Mouse (Mus musculus): Measurements from ENCODE around the gene Lrrc46. TPM values are rescaled to one million over a fixed set of nuclear protein-coding genes. Genes with fewer than 3 reads are reported as not detected.
A peak's percentile ranks its signal among the peaks of the same experiment; 100 is the strongest.

The Lrrc46 gene
- polyA plus RNA-seq, 1 experiment from 2014 or later: 1.6 TPM

- Histone ChIP-seq H3K36me3 (ENCODE audit: control insufficient read depth, insufficient read depth, low read length) (peaks cover 46% of the 10 kb centered on the region), H3K4me2 (replicated peaks; ENCODE audit: low read depth, low read length) (0 out of 2 replicates have a peak overlapping the region, but pooled peaks have one; percentile 15), H3K27me3 (ENCODE audit: control insufficient read depth, insufficient read depth, low read length) (no peaks in the 10 kb centered on the region), H3K9me3 (ENCODE audit: control insufficient read depth, low read length) (no peaks in the 10 kb centered on the region), H3K4me1 (ENCODE audit: control insufficient read depth, insufficient read depth, low read length) (peaks cover 13% of the 10 kb centered on the region), H3K4me3 (ENCODE audit: low read length) (no peak overlapping the region), H3K9ac (ENCODE audit: low read depth, low read length) (no peak overlapping the region), H3K27ac (ENCODE audit: low read depth, low read length) (no peak overlapping the region)
- WGBS: 23% methylated on average over 11 of the region's 11 CpGs
- no peak for ATAC-seq (ENCODE audit: low FRiP score, low TSS enrichment)
Observed at GRCm38 (mm10) chr11:97052219-97052646, 11.0 kb upstream of the Lrrc46 start.

DNA sequence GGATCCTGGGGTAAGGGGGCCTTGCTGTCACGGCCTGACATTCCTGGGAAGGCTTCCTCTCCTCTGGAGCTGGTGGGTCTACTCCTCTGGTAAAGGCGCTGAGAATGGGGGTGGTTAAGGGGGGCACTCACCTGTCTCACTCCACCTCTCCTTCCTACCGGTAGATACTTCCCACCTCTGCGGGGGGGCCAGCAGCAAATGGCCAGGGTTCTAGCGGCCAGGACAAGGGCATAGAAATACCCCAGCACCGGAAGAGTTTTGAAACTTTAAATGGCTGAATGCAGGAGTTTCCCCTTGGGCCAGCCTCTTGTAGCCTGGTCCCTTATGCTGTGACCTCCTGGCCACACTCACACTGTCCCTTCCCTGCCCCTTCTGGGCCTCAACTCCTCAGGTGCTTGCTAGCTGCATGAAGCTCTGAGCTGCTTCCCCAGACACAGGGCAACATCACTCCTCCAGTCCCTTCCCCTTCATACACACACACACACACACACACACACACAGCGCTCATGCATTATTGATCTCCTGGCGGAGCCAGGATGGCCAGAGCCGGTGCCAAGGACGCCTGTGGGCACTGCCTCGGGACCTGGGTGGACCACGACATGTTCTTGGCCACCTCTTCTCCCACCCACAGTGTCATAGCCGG is 9.9 kb upstream of the Lrrc46 start:
- H3K4me3 ChIP-seq (ENCODE audit: low read length): peak overlapping the region; percentile 79
- no peaks in the 10 kb centered on the region for H3K27me3 ChIP-seq (ENCODE audit: control insufficient read depth, insufficient read depth, low read length)
- H3K36me3 ChIP-seq (ENCODE audit: control insufficient read depth, insufficient read depth, low read length): peaks cover 47% of the 10 kb centered on the region
- H3K9ac ChIP-seq (ENCODE audit: low read depth, low read length): peak overlapping the region; percentile 77
- no peak for ATAC-seq (ENCODE audit: low FRiP score, low TSS enrichment)
- no peaks in the 10 kb centered on the region for H3K9me3 ChIP-seq (ENCODE audit: control insufficient read depth, low read length)
- H3K4me1 ChIP-seq (ENCODE audit: control insufficient read depth, insufficient read depth, low read length): peaks cover 13% of the 10 kb centered on the region
- peak overlapping the region; percentile 85 for H3K4me2 ChIP-seq (replicated peaks; ENCODE audit: low read depth, low read length)
- WGBS: 28% methylated on average over 13 of the region's 13 CpGs
- H3K27ac ChIP-seq (ENCODE audit: low read depth, low read length): no peak overlapping the region

GRCm38 (mm10) chr11:97050216-97050943 is 9.2 kb upstream of the Lrrc46 start, which contains the start of gene Osbpl7:
Gene Osbpl7, plus strand, starts transcription at chr11:97050628.
- peaks cover 43% of the 10 kb centered on the region for H3K36me3 ChIP-seq (ENCODE audit: control insufficient read depth, insufficient read depth, low read length)

DNA sequence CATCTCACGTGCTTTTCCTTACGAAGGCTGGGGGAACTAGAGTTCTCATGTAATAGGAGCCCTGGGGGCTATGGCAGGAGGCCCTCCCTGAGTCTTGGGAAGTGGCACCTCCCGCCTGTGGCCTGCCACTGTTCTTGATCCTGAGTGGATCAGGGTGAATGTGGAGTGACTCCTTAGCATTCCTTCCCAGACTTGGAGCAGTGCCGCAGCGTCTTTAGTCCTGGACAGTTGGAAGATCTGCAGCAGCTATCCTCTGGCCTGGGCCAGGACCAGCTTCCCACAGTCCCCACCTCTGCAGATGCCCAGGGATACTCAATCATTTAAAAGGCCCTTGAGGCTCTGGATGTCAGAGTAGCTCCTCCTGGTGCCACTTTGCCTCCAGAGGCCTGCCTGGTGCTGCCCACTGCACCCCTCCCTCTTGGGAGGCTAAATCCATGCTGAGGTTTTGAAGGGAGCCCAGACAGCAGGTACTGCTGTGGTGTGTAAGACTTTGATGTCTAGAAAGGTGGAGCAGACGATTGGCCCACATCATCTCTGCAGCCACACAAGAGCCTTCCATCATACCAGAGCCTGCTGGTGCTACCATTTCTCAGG is 8.4 kb upstream of the Lrrc46 start:
- H3K9ac ChIP-seq (ENCODE audit: low read depth, low read length): no peak overlapping the region; the same call in 1 of the 2 replicates
- H3K27ac ChIP-seq (ENCODE audit: low read depth, low read length): no peak overlapping the region
- no peaks in the 10 kb centered on the region for H3K9me3 ChIP-seq (ENCODE audit: control insufficient read depth, low read length)
- H3K4me2 ChIP-seq (replicated peaks; ENCODE audit: low read depth, low read length): no peak overlapping the region
- H3K27me3 ChIP-seq (ENCODE audit: control insufficient read depth, insufficient read depth, low read length): no peaks in the 10 kb centered on the region
- H3K4me1 ChIP-seq (ENCODE audit: control insufficient read depth, insufficient read depth, low read length): peaks cover 13% of the 10 kb centered on the region
- no peak for ATAC-seq (ENCODE audit: low FRiP score, low TSS enrichment)
- WGBS: 87% methylated on average over 6 of the region's 6 CpGs
- peaks cover 44% of the 10 kb centered on the region for H3K36me3 ChIP-seq (ENCODE audit: control insufficient read depth, insufficient read depth, low read length)
- no peak overlapping the region for H3K4me3 ChIP-seq (ENCODE audit: low read length)

More at GRCm38 (mm10) chr11:97050216-97050943, 9.2 kb upstream of the Lrrc46 start, which contains the start of gene Osbpl7:
- peak; percentile 78 for ATAC-seq (ENCODE audit: low FRiP score, low TSS enrichment)
- H3K9me3 ChIP-seq (ENCODE audit: control insufficient read depth, low read length): no peaks in the 10 kb centered on the region
- no peaks in the 10 kb centered on the region for H3K27me3 ChIP-seq (ENCODE audit: control insufficient read depth, insufficient read depth, low read length)
- H3K27ac ChIP-seq (ENCODE audit: low read depth, low read length): no peak within 1 kb of the TSS
- peak within 1 kb of the TSS; percentile 77 for H3K9ac ChIP-seq (ENCODE audit: low read depth, low read length)
- peak within 1 kb of the TSS; percentile 85 for H3K4me2 ChIP-seq (replicated peaks; ENCODE audit: low read depth, low read length)
- 5% methylated on average over 18 of the region's 18 CpGs for WGBS
- peak within 1 kb of the TSS; percentile 79 for H3K4me3 ChIP-seq (ENCODE audit: low read length)
- peaks cover 13% of the 10 kb centered on the region for H3K4me1 ChIP-seq (ENCODE audit: control insufficient read depth, insufficient read depth, low read length)

DNA sequence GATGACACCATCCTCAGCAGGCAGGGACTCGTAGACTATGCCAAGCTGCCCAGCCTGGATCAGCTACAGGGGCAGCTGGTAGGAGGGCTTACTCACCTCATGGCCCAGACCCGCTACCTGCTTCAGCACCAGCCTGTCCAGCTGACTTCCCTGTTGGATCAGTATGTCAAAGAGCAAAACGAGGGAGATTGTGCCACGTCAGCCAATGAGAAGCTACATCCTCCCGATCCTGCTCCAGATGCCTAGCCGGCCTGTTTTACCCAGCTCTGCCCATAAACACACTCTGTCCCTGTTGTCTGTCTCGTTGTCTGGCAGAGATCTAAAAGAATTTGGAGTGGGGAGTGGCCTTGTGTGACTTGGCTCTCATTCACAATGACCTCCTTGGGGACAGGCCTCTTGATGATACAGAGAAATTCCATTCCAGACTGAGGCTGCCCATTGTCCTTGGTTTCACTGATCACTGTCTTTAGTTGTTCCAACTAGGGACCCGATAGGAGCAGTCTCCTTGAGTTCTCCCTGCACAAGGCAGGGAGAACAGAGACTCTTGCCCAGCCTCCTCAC is 7.0 kb upstream of the Lrrc46 start:
- peaks cover 13% of the 10 kb centered on the region for H3K4me1 ChIP-seq (ENCODE audit: control insufficient read depth, insufficient read depth, low read length)
- ATAC-seq (ENCODE audit: low FRiP score, low TSS enrichment): no peak
- no peak overlapping the region for H3K27ac ChIP-seq (ENCODE audit: low read depth, low read length)
- no peaks in the 10 kb centered on the region for H3K27me3 ChIP-seq (ENCODE audit: control insufficient read depth, insufficient read depth, low read length)
- no peak overlapping the region for H3K4me2 ChIP-seq (replicated peaks; ENCODE audit: low read depth, low read length)
- H3K9ac ChIP-seq (ENCODE audit: low read depth, low read length): no peak overlapping the region
- no peaks in the 10 kb centered on the region for H3K9me3 ChIP-seq (ENCODE audit: control insufficient read depth, low read length)
- H3K36me3 ChIP-seq (ENCODE audit: control insufficient read depth, insufficient read depth, low read length): peaks cover 37% of the 10 kb centered on the region
- WGBS: 87% methylated on average over 8 of the region's 8 CpGs
- no peak overlapping the region for H3K4me3 ChIP-seq (ENCODE audit: low read length)

DNA sequence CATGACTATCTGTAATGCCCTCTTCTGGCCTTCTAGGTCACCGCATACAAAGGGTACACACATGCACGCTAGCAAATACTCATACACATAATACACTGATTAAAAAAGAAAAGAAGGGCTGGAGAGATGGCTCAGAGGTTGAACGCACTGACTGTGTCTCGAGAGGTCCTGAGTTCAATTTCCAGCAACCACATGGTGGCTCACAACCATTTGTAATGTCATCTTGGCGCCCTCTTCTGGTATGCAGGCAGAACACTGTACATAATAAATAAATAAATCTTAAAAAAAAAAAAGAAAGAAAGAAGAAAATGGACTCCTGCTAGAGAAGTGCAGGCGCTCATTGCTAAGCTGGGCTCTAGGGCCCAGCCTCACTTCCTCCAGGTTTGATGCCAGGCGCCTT is 4.7 kb upstream of the Lrrc46 start:
- H3K27me3 ChIP-seq (ENCODE audit: control insufficient read depth, insufficient read depth, low read length): no peaks in the 10 kb centered on the region
- H3K27ac ChIP-seq (ENCODE audit: low read depth, low read length): no peak overlapping the region
- no peak overlapping the region for H3K4me3 ChIP-seq (ENCODE audit: low read length)
- 84% methylated on average over 7 of the region's 7 CpGs for WGBS
- H3K4me1 ChIP-seq (ENCODE audit: control insufficient read depth, insufficient read depth, low read length): peaks cover 13% of the 10 kb centered on the region
- no peak overlapping the region for H3K4me2 ChIP-seq (replicated peaks; ENCODE audit: low read depth, low read length)
- no peaks in the 10 kb centered on the region for H3K9me3 ChIP-seq (ENCODE audit: control insufficient read depth, low read length)
- H3K36me3 ChIP-seq (ENCODE audit: control insufficient read depth, insufficient read depth, low read length): peaks cover 32% of the 10 kb centered on the region
- no peak overlapping the region for H3K9ac ChIP-seq (ENCODE audit: low read depth, low read length)
- no peak for ATAC-seq (ENCODE audit: low FRiP score, low TSS enrichment)

DNA sequence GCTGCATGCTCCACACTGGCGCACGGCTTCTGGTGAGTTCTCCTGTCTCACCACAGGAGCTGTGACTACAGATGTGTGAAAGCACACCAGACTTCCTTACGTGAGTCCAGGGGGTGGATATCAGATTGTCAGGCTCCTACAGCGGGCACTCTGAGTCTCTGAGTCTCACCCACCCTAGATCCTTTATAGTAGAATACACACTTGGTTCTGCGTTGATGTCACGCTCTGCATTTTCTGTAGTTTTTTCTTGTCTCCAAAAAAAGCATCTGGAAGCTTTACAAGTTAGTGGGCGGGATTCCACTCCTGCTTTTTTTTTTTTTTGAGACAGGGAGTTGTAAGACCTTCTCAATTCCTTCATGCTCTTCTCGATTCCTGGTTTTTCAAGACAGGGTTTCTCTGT is 3.7 kb upstream of the Lrrc46 start:
- Histone ChIP-seq H3K36me3 (ENCODE audit: control insufficient read depth, insufficient read depth, low read length) (peaks cover 32% of the 10 kb centered on the region), H3K4me3 (ENCODE audit: low read length) (no peak overlapping the region), H3K4me1 (ENCODE audit: control insufficient read depth, insufficient read depth, low read length) (peaks cover 8% of the 10 kb centered on the region), H3K4me2 (replicated peaks; ENCODE audit: low read depth, low read length) (no peak overlapping the region), H3K9me3 (ENCODE audit: control insufficient read depth, low read length) (no peaks in the 10 kb centered on the region), H3K9ac (ENCODE audit: low read depth, low read length) (no peak overlapping the region), H3K27ac (ENCODE audit: low read depth, low read length) (no peak overlapping the region), H3K27me3 (ENCODE audit: control insufficient read depth, insufficient read depth, low read length) (no peaks in the 10 kb centered on the region)
- WGBS: 94% methylated on average over 8 of the region's 8 CpGs
- ATAC-seq (ENCODE audit: low FRiP score, low TSS enrichment): no peak

GRCm38 (mm10) chr11:97040301-97041021 is 746 bp downstream of the Lrrc46 start:
- Histone ChIP-seq H3K36me3 (ENCODE audit: control insufficient read depth, insufficient read depth, low read length) (peaks cover 10% of the 10 kb centered on the region; the same call in 1 of the 2 replicates), H3K27ac (ENCODE audit: low read depth, low read length) (no peak overlapping the region), H3K9ac (ENCODE audit: low read depth, low read length) (peak overlapping the region; percentile 40), H3K4me3 (ENCODE audit: low read length) (peak overlapping the region; percentile 86), H3K4me2 (replicated peaks; ENCODE audit: low read depth, low read length) (peak overlapping the region; percentile 86), H3K9me3 (ENCODE audit: control insufficient read depth, low read length) (no peaks in the 10 kb centered on the region), H3K4me1 (ENCODE audit: control insufficient read depth, insufficient read depth, low read length) (peaks cover 8% of the 10 kb centered on the region), H3K27me3 (ENCODE audit: control insufficient read depth, insufficient read depth, low read length) (no peaks in the 10 kb centered on the region)
- 50% methylated on average over 12 of the region's 12 CpGs for WGBS
- ATAC-seq (ENCODE audit: low FRiP score, low TSS enrichment): no peak
